Mouse (Mus musculus) left cerebral cortex, adult 2 months (tissue): Measurements from ENCODE around the gene Slc16a10. TPM values are rescaled to one million over a fixed set of nuclear protein-coding genes. Genes with fewer than 3 reads are reported as not detected.

Experiments
- DNase-seq, 2 experiments: peaks; one replicate each; pipeline ENCODE4 v3.0.0; 2021 to 2022; ENCODE audit warnings: low spot score in 2 of 2, mixed read lengths in 1 of 2; ENCODE audit errors: extremely low spot score in 1 of 2
- H3K27ac ChIP-seq: fragments of 200-600 bp; 2 replicates; pipeline ENCODE4 v1.8.1; 2022
- H3K4me3 ChIP-seq: fragments of 200-600 bp; 2 replicates; pipeline ENCODE4 v1.8.1; 2022
- CTCF ChIP-seq: fragments of 200-600 bp; IDR thresholded peaks from 2 replicates; pipeline ENCODE4 v1.8.1; 2022; ENCODE audit warnings: antibody characterized with exemption, mild to moderate bottlenecking, moderate library complexity
- intact Hi-C: fragments of 180-260 bp; cut with DNase I; formaldehyde crosslinking; loops from one replicate; pipeline ENCODE4 v1.15.1; 2025
- total RNA-seq, 2 experiments: library from RNA; stranded (reverse); gene quantifications; 2 replicates each; pipeline ENCODE4 v1.2.3; 2021

Slc16a10 gene
- total RNA-seq, 2 experiments from 2014 or later, result 2.4 to 4.1 TPM

DNA sequence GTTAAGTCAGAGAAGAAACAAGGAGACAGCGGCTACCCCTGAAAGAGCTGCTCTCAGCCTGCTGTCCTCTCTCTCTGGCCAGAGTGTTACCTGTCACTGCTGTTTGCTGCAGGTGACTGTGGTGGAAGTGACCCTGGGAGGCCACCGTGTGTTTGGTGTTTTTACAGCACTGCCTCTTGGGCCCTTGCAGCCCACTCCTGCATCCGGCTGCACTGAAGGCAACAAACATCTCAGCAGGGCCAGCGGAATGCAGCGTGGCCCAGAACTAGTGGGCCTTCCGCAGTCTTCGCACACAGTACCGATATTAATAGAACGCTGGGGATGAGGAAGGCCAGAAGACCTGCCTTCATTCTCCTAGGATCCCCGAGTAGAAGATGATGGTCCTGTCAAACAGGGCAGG is 27.5 kb upstream of the Slc16a10 start:
- TF ChIP-seq CTCF, result no peak
- intact Hi-C loops, result no loop called here
- Histone ChIP-seq H3K4me3 (no peak overlapping the region), H3K27ac (no peak overlapping the region)
- DNase-seq, result no peak

DNA sequence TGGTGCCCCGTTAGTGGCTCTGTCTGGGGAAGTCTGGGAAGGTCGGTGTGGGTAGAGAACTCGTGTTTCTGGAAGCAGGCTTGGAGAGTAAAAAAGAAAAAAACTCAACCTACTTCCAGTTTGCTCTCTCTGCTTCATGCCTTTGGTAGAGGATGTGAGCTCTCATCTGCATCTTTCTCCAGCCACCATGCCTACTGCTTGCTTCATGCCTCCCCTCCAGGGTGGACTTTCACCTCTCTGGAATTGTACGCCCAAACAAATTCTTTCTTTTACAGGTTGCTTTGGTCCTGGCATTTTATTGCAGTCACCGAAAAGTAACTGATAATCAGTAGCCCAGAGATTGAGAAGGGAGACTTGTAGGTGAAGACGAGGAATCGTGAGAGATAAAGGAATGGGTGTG is 27.0 kb upstream of the Slc16a10 start:
- DNase-seq, result no peak
- intact Hi-C loops, result no loop called here

DNA sequence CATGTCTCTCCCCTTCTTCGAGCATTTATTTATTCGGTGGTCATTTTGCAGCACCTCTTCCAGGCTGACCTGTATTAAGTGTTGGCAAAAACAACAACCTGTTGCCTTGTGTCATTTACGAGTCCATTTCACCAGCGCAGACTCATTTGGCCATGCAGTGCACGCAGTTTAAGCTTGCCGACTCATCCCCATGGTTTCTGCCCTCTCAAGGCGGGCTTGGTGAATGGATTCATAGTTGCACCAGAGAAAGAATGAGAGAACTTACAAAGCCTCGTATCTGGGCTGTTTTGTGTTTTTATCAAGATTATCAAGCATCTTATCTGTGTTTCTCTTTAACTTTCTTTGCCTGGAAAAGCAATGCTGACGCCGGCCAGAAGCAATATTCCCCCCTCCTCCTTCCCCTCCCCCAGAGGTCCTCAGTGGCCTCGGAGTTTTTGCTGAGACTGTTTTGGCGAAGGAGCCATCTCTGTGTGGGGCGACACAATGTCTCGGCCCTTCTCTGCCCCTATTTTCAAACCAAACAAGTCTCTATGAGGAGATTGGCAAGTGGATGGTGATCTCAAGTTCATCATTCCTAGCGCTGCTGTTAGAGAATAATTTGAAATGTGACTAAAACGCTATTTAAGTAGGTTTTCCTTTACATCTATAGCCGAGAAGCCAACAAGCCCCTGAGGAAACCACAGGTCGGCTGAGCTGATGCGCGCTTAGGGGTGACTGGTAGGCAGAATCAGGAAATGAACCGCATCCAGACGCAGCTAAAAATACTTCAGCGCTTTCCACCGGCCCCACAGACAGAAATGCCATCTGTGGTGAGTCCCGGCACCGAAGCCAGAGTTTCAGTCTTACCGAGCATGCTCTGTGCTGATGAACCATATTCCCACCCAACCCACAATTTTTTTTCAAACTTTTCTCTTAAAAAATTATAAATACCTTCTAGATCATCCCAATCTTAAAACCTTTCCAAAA is 22.6 kb upstream of the Slc16a10 start:
- peak; percentile 36 to 49 for DNase-seq
- peak overlapping the region; percentile 34 for H3K4me3 ChIP-seq
- H3K27ac ChIP-seq, result peak overlapping the region; percentile 79
- TF ChIP-seq CTCF, result no peak
- intact Hi-C loops, result no loop called here

More for the DNA sequence above, 27.0 kb upstream of the Slc16a10 start:
- H3K27ac ChIP-seq, result no peak overlapping the region
- no peak overlapping the region for H3K4me3 ChIP-seq
- TF ChIP-seq CTCF, result no peak

DNA sequence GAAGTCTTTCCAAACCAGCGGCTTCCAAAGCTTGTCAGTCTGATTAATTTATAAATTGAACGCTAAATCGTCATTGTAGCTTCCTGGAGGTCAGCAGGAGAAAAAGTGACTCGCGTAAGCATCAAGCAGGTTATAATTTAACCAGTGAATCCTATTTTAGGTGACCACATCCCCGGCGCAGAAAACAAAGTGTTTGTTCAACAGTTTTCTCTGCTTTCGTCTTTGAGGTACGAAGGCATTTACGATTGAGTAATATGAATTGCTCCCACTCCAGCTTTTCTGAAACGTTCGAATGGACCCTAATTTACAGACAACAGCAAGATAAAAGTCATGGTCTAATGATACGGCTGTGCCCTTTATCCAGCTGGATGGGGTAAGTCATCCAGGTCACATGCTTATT is 21.9 kb upstream of the Slc16a10 start:
- DNase-seq, result no peak
- intact Hi-C loops, result no loop called here
- no peak overlapping the region for H3K4me3 ChIP-seq
- no peak for TF ChIP-seq CTCF
- no peak overlapping the region for H3K27ac ChIP-seq

DNA sequence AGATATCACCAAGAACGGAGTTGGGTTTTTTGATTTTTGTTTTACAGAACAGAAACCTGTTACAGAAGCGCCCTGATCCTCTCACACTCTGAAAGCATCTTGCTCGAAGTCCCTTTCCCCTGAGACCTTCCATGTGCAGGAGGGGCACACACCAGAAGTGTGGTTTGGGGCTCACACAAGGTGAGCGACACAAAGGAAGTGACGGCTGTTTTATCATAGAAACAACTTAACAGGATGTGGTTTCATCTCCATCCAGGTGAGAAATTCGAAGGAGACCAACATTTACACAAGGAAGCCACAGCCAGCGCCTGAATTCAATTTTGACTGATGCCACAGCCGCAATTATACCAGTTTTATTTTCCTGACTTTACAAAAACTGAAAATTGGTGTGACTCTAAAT is 21.3 kb upstream of the Slc16a10 start:
- H3K27ac ChIP-seq, result no peak overlapping the region
- no peak for DNase-seq
- no peak for TF ChIP-seq CTCF
- intact Hi-C loops, result no loop called here
- H3K4me3 ChIP-seq, result no peak overlapping the region

DNA sequence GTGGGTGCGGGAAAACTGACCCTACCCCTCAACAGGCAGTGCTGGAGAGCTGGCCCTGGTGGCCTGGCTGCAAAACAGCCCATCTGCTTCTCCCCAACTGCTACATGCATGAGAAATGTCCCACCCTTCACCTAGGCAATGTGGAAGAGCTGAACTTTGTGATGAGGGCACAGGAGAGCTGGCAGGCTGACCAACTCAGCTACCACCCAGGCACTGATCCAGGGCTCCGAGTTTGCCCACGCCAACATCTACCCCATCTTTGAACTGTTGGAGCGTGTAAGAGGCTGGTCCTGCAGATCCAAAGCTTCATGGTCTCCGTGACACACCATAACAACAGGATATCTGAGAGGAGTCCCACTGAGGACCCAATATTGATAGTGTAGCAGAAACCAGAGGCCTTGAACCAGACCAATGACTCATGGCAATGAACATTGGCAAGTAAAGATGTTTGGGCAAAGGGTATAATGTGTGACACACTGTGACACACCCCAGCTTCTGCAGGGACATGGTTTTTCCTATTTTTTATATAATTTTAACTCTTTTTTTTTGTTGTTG is 19.7 kb upstream of the Slc16a10 start:
- H3K27ac ChIP-seq, result no peak overlapping the region
- intact Hi-C loops, result no loop called here
- TF ChIP-seq CTCF, result no peak
- H3K4me3 ChIP-seq, result no peak overlapping the region
- DNase-seq, result no peak

DNA sequence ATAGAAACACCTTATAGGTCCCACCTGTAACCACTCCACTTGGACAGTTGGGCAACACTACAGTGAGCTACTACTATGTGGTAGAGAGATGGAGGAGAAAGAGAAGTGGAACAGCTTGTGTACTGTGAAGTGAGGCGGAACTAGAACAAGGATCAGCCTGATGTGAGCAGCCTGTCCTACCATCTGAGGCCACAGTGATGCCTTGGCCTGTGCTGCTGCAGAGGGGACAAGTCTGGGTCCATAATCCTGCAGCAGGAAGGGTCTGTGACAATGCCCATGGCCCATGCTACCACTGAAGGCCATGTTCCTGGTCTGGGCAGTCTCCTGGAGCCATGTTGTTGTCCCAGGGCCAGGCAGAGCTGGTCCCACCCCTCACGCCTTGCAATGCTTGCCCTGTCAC is 19.2 kb upstream of the Slc16a10 start:
- intact Hi-C loops, result no loop called here

DNA sequence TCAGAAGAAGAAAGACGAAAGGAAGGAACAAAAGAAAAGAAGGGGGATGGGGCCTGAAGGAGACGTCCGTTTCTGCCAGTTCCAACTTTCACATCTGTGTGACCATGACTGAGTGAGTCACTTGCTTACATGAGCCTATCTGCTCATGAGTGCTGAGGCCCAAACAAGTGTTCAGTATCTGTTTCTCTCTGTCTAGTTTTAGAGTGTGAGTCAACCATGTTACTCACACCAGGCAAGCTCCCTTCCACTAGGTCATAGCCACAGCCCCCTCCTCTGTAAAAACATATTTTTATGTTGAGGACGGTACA is 10.4 kb upstream of the Slc16a10 start:
- H3K4me3 ChIP-seq, result no peak overlapping the region
- H3K27ac ChIP-seq, result no peak overlapping the region
- intact Hi-C loops, result no loop called here
- DNase-seq, result no peak
- no peak for TF ChIP-seq CTCF

More for the DNA sequence above, 19.2 kb upstream of the Slc16a10 start:
- DNase-seq, result no peak
- Histone ChIP-seq H3K27ac (no peak overlapping the region), H3K4me3 (no peak overlapping the region)
- no peak for TF ChIP-seq CTCF

DNA sequence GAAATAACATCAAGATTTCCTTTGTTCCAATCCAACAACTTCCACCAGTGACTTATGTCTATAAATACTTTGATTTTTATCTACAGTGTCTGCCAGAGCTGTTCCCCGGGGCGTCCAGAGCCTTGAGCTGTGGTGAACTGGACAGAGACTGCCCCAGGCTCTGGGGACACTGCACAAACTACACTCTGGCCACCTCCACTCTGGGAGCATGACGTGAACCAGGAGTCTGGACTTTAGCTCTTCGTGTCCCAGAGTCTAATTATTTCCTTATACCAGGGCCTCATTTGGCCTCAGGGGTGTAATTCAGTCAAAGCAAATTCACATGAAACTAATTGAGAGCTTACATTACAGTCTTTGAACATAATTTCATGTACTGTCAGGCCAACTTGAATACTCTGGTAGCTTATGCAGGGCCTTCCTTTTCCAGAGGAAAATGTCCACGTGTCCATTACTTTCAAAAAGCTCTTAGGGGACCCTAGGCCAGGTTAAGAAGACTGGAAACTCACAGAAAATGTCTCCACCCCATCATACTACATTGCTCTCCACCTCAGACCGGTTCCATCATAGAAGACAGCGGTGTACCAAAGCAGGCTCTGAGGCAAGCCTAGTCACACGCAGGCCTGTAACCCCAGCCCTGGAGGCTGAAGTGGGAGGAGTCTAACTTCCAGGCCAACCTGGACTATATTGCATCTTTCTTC is 9.9 kb upstream of the Slc16a10 start:
- no peak for TF ChIP-seq CTCF
- intact Hi-C loops, result no loop called here
- DNase-seq, result no peak
- Histone ChIP-seq H3K27ac (no peak overlapping the region), H3K4me3 (no peak overlapping the region)

DNA sequence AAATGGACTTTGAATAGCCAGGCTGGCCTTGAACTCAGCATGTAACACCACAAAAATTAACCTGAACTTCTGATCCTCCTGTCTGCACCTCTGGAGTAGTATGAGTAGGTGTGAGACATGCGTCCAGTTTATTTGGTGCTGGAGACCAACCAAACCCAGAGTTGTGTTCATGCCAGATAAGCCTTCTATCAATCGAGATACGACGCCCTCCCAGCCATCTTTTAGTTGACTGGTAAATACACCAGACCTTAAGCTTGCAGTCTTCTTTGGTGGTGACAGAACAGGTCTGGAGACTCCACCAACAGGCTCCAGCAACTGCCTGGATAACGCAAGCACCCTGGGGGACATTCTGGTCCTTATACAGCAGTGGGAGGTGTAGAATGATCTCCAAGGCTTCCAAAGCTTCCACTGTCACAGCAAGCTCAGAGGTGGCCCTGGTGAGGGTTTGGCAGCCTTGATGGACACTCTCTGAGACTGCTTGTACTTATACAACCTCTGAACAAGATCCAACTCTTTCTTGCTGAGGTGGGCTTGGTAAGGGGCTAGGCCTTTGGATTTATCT is 7.6 kb upstream of the Slc16a10 start:
- DNase-seq, result no peak
- Histone ChIP-seq H3K27ac (no peak overlapping the region), H3K4me3 (no peak overlapping the region)
- TF ChIP-seq CTCF, result no peak
- intact Hi-C loops, result no loop called here

DNA sequence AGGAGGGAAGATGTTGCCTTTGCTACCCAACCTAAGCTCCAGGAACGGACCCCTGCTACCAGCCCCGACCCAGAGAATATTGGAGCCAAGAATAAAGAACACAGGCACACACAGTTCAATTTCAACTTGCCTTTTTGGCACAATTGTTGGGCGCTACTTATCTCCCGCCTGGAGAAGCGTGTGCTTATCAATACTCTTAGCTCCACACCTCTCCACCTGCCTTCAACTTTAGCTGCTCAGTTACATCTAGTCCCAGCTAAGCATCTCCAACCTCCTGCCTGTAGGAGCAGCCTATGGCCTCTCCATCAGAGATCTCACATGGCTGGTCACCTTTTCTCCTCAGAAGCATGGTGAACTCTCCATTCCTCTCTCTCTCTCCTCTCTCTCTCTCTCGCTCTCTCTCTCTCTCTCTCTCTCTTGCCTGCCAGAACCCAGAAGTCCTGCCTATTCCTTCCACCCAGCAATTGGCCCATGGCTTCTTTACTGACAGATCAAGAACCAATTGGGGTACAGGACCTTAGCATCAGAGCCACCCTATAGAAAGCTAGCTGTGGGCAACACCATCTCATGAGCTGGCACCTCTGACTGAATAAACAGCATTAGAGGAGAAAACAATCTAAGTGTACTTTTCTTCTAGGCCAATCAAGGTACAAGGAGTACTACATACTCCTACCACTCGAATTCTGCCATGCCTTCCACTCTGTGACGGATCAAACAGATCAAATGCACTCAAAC is 5.4 kb upstream of the Slc16a10 start:
- intact Hi-C loops, result no loop called here
- no peak for DNase-seq
- H3K27ac ChIP-seq, result no peak overlapping the region
- H3K4me3 ChIP-seq, result no peak overlapping the region
- no peak for TF ChIP-seq CTCF
